Mouse (Mus musculus) spleen, adult 2 months (tissue): Measurements from ENCODE around the gene 4922502D21Rik. TPM values are rescaled to one million over a fixed set of nuclear protein-coding genes. Genes with fewer than 3 reads are reported as not detected.
A peak's percentile ranks its signal among the peaks of the same experiment; 100 is the strongest.

Experiments used
- DNase-seq, 2 experiments: peaks; one replicate each; pipeline versions ENCODE4 v3.0.0 to v3.0.0-alpha.2; 2012 to 2021; ENCODE audit warnings: low spot score in 2 of 2, low read depth in 1 of 2
- H3K27ac ChIP-seq: fragments of 200-500 bp; 2 replicates; pipeline ENCODE4 v1.5.1; 2012; ENCODE audit warnings: low read length, inconsistent platforms; ENCODE audit not compliant: insufficient read depth
- H3K27me3 ChIP-seq: fragments of 200-500 bp; 2 replicates; pipeline ENCODE4 v1.6.1; 2012; ENCODE audit warnings: mild to moderate bottlenecking, moderate library complexity, low read length, inconsistent platforms; ENCODE audit not compliant: control insufficient read depth, insufficient read depth
- H3K36me3 ChIP-seq: fragments of 200-500 bp; 2 replicates; pipeline ENCODE4 v1.6.1; 2012; ENCODE audit warnings: mild to moderate bottlenecking, low read length, inconsistent platforms; ENCODE audit not compliant: control insufficient read depth, insufficient read depth
- H3K4me1 ChIP-seq: fragments of 200-500 bp; 2 replicates; pipeline ENCODE4 v1.6.1; 2011; ENCODE audit warnings: inconsistent platforms; ENCODE audit not compliant: control insufficient read depth, insufficient read depth, insufficient read length
- H3K4me3 ChIP-seq: fragments of 200-500 bp; 2 replicates; pipeline ENCODE4 v1.5.1; 2011; ENCODE audit warnings: mild to moderate bottlenecking, inconsistent platforms; ENCODE audit not compliant: insufficient read depth, insufficient read length; ENCODE audit errors: extremely low read depth
- CTCF ChIP-seq: fragments of 200-500 bp; IDR thresholded peaks from 2 replicates; pipeline ENCODE4 v1.5.1; 2011; ENCODE audit warnings: mild to moderate bottlenecking, inconsistent platforms; ENCODE audit not compliant: insufficient read depth, insufficient read length, insufficient replicate concordance; ENCODE audit errors: extremely low read depth
- POLR2A ChIP-seq: fragments of 200-500 bp; IDR thresholded peaks from 2 replicates; pipeline ENCODE4 v1.6.1; 2011; ENCODE audit warnings: low read depth, low read length, inconsistent platforms
- WGBS: fragments of 180-500 bp; shearing (Covaris S2); methylation state at CpG from one replicate; pipeline ENCODE4 v1.1.7; 2018; 5-methylcytosine and 5-hydroxymethylcytosine counted together
- polyA plus RNA-seq: library from polyadenylated mRNA; depleted of rRNA; stranded (reverse); fragments of >200 nt; gene quantifications from 2 replicates; pipeline ENCODE4 v1.2.3, GENCODE M21; 2012

Gene 4922502D21Rik
- polyA plus RNA-seq, 1 experiment: not detected

GRCm38 (mm10) chr6:129337751-129338150 lies 6.2 kb upstream of the 4922502D21Rik start:
- Histone ChIP-seq H3K36me3 (no peaks in the 10 kb centered on the region), H3K27ac (no peak overlapping the region), H3K4me1 (no peaks in the 10 kb centered on the region; the same call in 1 of the 2 replicates), H3K4me3 (no peak overlapping the region), H3K27me3 (no peaks in the 10 kb centered on the region)
- no peak for TF ChIP-seq POLR2A
- no peak for TF ChIP-seq CTCF
- DNase-seq: no peak
- 46% methylated on average over 1 of the region's 1 CpGs for WGBS

DNA sequence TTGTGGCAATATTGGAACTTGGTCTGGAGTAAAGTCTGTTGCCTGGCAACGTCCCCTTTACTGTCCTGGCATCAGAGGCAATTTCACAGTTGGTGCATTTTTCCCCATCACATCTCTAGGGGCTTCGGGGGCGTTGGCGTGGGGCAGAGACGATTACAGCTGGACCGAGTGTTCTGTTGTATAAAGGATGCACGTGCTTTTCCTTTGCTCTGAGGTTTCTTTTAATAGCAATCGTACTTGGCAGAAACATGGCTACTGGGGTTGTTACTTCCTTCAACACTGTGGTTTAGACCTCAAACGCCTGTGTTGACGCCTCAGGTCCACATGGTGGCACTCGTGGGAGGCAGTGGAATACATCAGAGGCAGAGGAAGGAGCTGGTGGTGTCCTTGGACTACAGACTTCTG lies 2.1 kb upstream of the 4922502D21Rik start:
- Histone ChIP-seq H3K27me3 (no peaks in the 10 kb centered on the region), H3K27ac (no peak overlapping the region), H3K4me1 (no peaks in the 10 kb centered on the region; the same call in 1 of the 2 replicates), H3K36me3 (no peaks in the 10 kb centered on the region), H3K4me3 (peak overlapping the region; percentile 40; the same call in 1 of the 2 replicates)
- 2% methylated on average over 11 of the region's 11 CpGs for WGBS
- TF ChIP-seq CTCF (peak; percentile 91; the same call in 1 of the 2 replicates), POLR2A (no peak)
- peak; percentile 76 for DNase-seq

- TF ChIP-seq POLR2A (no peak), CTCF (no peak)
- peak in 1 of 2 experiments; percentile 39 for DNase-seq
- Histone ChIP-seq H3K27ac (no peak overlapping the region), H3K27me3 (no peaks in the 10 kb centered on the region), H3K4me3 (no peak overlapping the region), H3K4me1 (no peaks in the 10 kb centered on the region), H3K36me3 (no peaks in the 10 kb centered on the region)
- 33% methylated on average over 13 of the region's 13 CpGs for WGBS
Measured at GRCm38 (mm10) chr6:129326568-129327150, 4.9 kb downstream of the 4922502D21Rik start.

DNA sequence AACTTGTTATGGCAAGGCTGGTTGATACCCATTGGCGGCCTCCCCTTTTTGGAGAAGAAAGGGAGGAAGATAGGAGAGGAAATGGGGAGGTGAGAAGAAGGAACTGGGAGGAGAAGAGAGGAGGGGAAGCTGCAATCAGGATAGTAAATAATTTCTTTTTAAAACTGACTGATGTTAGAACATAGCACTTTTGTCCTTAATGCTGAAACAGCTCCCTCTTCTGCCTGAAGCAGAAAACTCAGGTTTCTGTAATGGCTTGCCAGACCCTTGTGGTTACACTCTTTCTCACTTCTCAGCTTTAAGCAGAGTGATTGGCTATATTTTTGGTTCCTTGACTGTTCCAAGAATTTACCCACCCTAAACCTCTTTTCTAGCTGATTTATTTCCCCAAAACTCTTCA lies 5.6 kb downstream of the 4922502D21Rik start:
- no peak overlapping the region for H3K4me3 ChIP-seq
- 33% methylated on average over 1 of the region's 1 CpGs for WGBS
- H3K36me3 ChIP-seq: no peaks in the 10 kb centered on the region
- H3K4me1 ChIP-seq: no peaks in the 10 kb centered on the region
- DNase-seq: peak in 1 of 2 experiments; percentile 17
- H3K27ac ChIP-seq: no peak overlapping the region
- TF ChIP-seq CTCF (no peak), POLR2A (no peak)
- H3K27me3 ChIP-seq: no peaks in the 10 kb centered on the region

DNA sequence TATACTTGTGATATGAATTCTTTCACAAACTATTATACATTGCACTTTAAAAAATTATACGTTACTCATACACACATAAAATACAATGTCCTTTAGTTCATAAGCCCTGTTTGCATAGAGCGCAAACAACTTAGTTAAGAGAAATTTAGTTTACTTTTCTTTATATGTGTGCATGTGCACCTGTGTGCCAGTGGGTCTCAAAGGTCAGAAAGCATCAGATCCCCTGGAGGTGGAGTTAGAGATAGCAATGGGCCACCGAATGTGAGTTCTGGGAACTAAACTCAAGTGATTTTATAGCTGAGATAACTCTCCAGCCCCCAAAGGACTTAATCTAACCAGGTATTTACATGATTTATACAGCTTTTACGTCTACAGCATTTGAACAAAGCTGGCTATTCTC lies 12.3 kb downstream of the 4922502D21Rik start:
- 78% methylated on average over 4 of the region's 4 CpGs for WGBS
- Histone ChIP-seq H3K36me3 (no peaks in the 10 kb centered on the region), H3K27ac (no peak overlapping the region), H3K4me1 (peaks cover 9% of the 10 kb centered on the region; the same call in 1 of the 2 replicates), H3K27me3 (no peaks in the 10 kb centered on the region), H3K4me3 (no peak overlapping the region)
- DNase-seq: no peak
- no peak for TF ChIP-seq CTCF
- TF ChIP-seq POLR2A: no peak

- H3K27me3 ChIP-seq: no peaks in the 10 kb centered on the region
- no peak overlapping the region for H3K4me3 ChIP-seq
- peak; percentile 52; the same call in 1 of the 2 replicates for TF ChIP-seq CTCF
- no peak for TF ChIP-seq POLR2A
- no peaks in the 10 kb centered on the region for H3K36me3 ChIP-seq
- no peak overlapping the region for H3K27ac ChIP-seq
- 45% methylated on average over 1 of the region's 1 CpGs for WGBS
- peak in 1 of 2 experiments; percentile 32 for DNase-seq
- peaks cover 9% of the 10 kb centered on the region; the same call in 1 of the 2 replicates for H3K4me1 ChIP-seq
Measured at GRCm38 (mm10) chr6:129318395-129318794, 13.2 kb downstream of the 4922502D21Rik start.

DNA sequence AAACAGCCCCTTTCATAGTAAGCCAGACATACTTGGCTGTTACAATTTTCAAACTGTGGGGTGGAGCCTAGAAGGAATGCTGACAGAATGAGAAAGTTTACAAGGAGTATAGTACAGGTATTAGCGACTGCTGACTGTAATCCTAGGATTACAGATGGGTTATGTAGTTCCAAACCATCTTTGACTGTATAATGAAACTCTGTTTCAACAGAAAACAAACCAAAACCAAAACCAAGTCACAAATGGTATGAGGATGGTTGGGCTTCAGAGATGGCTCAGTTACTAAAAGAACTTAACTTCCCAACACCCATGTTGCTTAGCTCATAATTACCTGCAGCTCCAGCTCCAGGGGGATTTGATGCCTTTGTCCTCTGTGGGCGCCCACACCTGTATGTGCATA lies 15.1 kb downstream of the 4922502D21Rik start:
- Histone ChIP-seq H3K27ac (no peak overlapping the region; the same call in 1 of the 2 replicates), H3K36me3 (no peaks in the 10 kb centered on the region), H3K4me3 (no peak overlapping the region), H3K4me1 (peaks cover 9% of the 10 kb centered on the region; the same call in 1 of the 2 replicates), H3K27me3 (no peaks in the 10 kb centered on the region)
- no peak for TF ChIP-seq CTCF
- TF ChIP-seq POLR2A: no peak
- no peak for DNase-seq
- 69% methylated on average over 2 of the region's 2 CpGs for WGBS
